Mouse (Mus musculus) neural tube, embryonic 14.5 days (tissue): Measurements from ENCODE around the gene Raet1e. TPM values are rescaled to one million over a fixed set of nuclear protein-coding genes. Genes with fewer than 3 reads are reported as not detected.

Source experiments
- ATAC-seq: fragments of 200-750 bp; cut with Nextera tagmentation; 2 replicates; pipeline ENCODE4 v1.8.0; 2017; ENCODE audit warnings: low read depth, mild to moderate bottlenecking, moderate TSS enrichment, moderate library complexity
- H3K27ac ChIP-seq: fragments of 300-500 bp; sonication (generic); 2 replicates; pipeline ENCODE4 v1.5.1; 2014; ENCODE audit warnings: low read depth, mild to moderate bottlenecking, control low read depth, low read length, moderate library complexity, mixed read lengths
- H3K27me3 ChIP-seq: fragments of 300-500 bp; sonication (generic); 2 replicates; pipeline ENCODE4 v1.6.1; 2014; ENCODE audit warnings: low read length; ENCODE audit not compliant: control insufficient read depth, insufficient read depth
- H3K36me3 ChIP-seq: fragments of 300-500 bp; sonication (generic); 2 replicates; pipeline ENCODE4 v1.6.1; 2014; ENCODE audit warnings: low read length, mixed read lengths; ENCODE audit not compliant: control insufficient read depth, insufficient read depth
- H3K4me1 ChIP-seq: fragments of 300-500 bp; sonication (generic); 2 replicates; pipeline ENCODE4 v1.6.1; 2014; ENCODE audit warnings: low read length; ENCODE audit not compliant: control insufficient read depth, insufficient read depth
- H3K4me2 ChIP-seq: fragments of 300-500 bp; sonication (generic); 2 replicates; pipeline ENCODE4 v1.6.1; 2014; ENCODE audit warnings: mild to moderate bottlenecking, low read depth, low read length, control low read depth
- H3K4me3 ChIP-seq: fragments of 300-500 bp; sonication (generic); 2 replicates; pipeline ENCODE4 v1.5.1; 2014; ENCODE audit warnings: low read depth, low read length, control low read depth, mixed read lengths
- H3K9ac ChIP-seq: fragments of 300-500 bp; sonication (generic); replicated peaks from 2 replicates; pipeline ENCODE4 v1.6.1; 2014; ENCODE audit warnings: low read depth, mild to moderate bottlenecking, control low read depth, low read length, mixed read lengths
- H3K9me3 ChIP-seq: fragments of 300-500 bp; sonication (generic); 2 replicates; pipeline ENCODE4 v1.6.1; 2016; ENCODE audit warnings: low read length; ENCODE audit not compliant: control insufficient read depth
- WGBS: fragments of 180-500 bp; shearing (Covaris S2); extraction: QIAGEN DNeasy Blood & Tissue Kit; methylation state at CpG from one replicate; pipeline ENCODE4 v1.1.7; 2014; 5-methylcytosine and 5-hydroxymethylcytosine counted together
- polyA plus RNA-seq: library from polyadenylated mRNA; unstranded; fragments of >200 nt; fragmentation: Nextera tagmentation; extraction: Ambion mirVana; gene quantifications from 2 replicates; pipeline ENCODE4 v1.2.1, GENCODE M21; 2014

The Raet1e gene
- polyA plus RNA-seq, 1 experiment from 2014 or later = 0.29 TPM

GRCm38 (mm10) chr10:22297766-22298461, 139.5 kb downstream of the Raet1e start:
- Histone ChIP-seq H3K4me1 (no peaks in the 10 kb centered on the region), H3K27me3 (no peaks in the 10 kb centered on the region), H3K36me3 (no peaks in the 10 kb centered on the region), H3K9me3 (no peaks in the 10 kb centered on the region), H3K4me3 (no peak overlapping the region), H3K27ac (no peak overlapping the region), H3K9ac (no peak overlapping the region), H3K4me2 (no peak overlapping the region)
- no peak for ATAC-seq
- 68% methylated on average over 8 of the region's 8 CpGs for WGBS

- H3K4me3 ChIP-seq = no peak overlapping the region
- H3K4me1 ChIP-seq = no peaks in the 10 kb centered on the region
- no peak overlapping the region for H3K4me2 ChIP-seq
- H3K9ac ChIP-seq = no peak overlapping the region
- no peak overlapping the region for H3K27ac ChIP-seq
- no peak for ATAC-seq
- no peaks in the 10 kb centered on the region for H3K9me3 ChIP-seq
- no peaks in the 10 kb centered on the region for H3K36me3 ChIP-seq
- 90% methylated on average over 2 of the region's 2 CpGs for WGBS
- no peaks in the 10 kb centered on the region for H3K27me3 ChIP-seq
Observed at GRCm38 (mm10) chr10:22299324-22299723, 141.0 kb downstream of the Raet1e start.

- WGBS = 96% methylated on average over 1 of the region's 1 CpGs
- ATAC-seq = no peak
Observed at GRCm38 (mm10) chr10:22301641-22302040, 143.3 kb downstream of the Raet1e start.

DNA sequence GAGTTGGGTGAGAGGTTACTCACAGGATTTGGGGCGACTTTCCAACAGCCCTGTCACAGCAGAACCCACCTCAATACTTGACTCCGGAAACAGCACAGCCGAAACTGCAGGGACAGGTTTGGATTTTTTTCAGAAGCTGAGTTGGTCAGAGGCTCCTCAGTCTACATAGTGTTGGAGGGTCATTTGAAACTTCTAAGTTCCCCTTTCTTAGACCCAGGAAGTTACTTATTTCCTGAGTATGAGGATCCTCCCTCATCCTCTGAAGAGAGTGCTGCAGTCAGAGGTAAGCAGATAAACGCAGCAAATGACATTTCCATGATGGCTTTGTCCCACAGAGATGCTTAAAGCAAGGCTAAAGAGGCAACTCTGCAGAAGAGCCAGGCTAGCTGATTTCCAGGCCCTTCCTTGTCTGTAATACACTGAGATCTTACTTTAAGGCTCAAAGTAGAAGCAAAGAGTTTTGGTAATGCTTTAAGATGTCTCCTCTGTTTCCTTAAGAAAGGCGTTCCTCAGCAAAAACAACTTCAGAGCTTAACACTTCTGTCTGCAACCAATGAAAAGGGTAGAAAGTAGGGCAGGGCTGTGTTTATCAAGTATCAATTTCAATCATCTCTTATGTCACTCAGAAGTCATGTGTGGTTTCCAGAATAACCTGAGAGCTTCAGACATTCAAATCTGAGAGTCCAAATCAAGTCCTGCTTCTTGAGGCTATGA, 144.1 kb downstream of the Raet1e start:
- H3K27ac ChIP-seq = no peak overlapping the region
- H3K4me2 ChIP-seq = no peak overlapping the region
- H3K4me1 ChIP-seq = no peaks in the 10 kb centered on the region
- H3K4me3 ChIP-seq = no peak overlapping the region
- no peak overlapping the region for H3K9ac ChIP-seq
- no peak for ATAC-seq
- H3K36me3 ChIP-seq = no peaks in the 10 kb centered on the region
- no peaks in the 10 kb centered on the region for H3K27me3 ChIP-seq
- 76% methylated on average over 5 of the region's 5 CpGs for WGBS
- H3K9me3 ChIP-seq = no peaks in the 10 kb centered on the region

More at GRCm38 (mm10) chr10:22301641-22302040, 143.3 kb downstream of the Raet1e start:
- Histone ChIP-seq H3K27me3 (no peaks in the 10 kb centered on the region), H3K4me1 (no peaks in the 10 kb centered on the region), H3K27ac (no peak overlapping the region), H3K9ac (no peak overlapping the region), H3K4me3 (no peak overlapping the region), H3K4me2 (no peak overlapping the region), H3K9me3 (no peaks in the 10 kb centered on the region), H3K36me3 (no peaks in the 10 kb centered on the region)

DNA sequence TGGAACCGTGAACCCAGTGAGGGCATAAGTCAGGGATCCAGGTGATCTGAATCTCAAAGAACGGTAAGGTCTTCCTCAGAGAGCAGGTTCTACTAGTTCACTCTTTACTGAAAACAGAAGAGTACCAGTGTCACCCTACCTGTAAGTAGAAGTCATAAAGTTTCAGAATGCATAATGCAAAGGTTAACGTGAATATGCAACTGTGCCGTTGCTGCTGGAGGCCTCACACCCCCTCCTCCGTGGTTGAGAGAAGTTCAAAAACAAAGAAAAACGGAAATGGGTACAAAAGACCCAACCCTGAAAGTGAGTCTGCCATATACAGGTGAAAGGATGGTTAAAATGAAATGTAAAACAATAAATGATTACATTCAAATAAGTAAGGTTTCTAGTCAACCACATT, 145.4 kb downstream of the Raet1e start:
- Histone ChIP-seq H3K27ac (no peak overlapping the region), H3K36me3 (no peaks in the 10 kb centered on the region), H3K4me2 (no peak overlapping the region), H3K4me3 (no peak overlapping the region), H3K27me3 (no peaks in the 10 kb centered on the region), H3K9ac (no peak overlapping the region), H3K9me3 (no peaks in the 10 kb centered on the region), H3K4me1 (no peaks in the 10 kb centered on the region)
- ATAC-seq = no peak
- 93% methylated on average over 6 of the region's 6 CpGs for WGBS

DNA sequence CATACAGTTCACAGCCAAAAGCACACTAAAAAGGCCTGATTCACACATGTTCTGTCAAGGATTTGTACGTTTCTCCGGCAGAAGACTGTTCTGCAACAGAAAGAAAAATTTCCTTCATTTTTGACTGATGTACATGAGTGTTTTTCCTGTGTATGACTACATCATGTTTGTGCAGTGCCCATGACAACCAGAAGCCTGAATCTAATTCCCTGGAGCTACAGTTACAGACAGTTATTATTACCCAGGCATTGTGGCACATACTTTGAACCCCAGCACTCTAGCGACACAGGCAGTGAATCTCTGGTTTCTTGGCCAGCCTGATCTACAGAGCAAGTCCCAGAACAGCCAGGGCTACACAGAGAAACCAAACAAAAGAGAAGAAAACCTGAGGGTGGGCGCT, 147.4 kb downstream of the Raet1e start:
- WGBS = 84% methylated on average over 4 of the region's 4 CpGs
- no peak overlapping the region for H3K4me3 ChIP-seq
- no peak for ATAC-seq

GRCm38 (mm10) chr10:22306452-22306851, 148.1 kb downstream of the Raet1e start:
- Histone ChIP-seq H3K4me3 (no peak overlapping the region), H3K27ac (no peak overlapping the region), H3K9ac (no peak overlapping the region), H3K36me3 (no peaks in the 10 kb centered on the region), H3K9me3 (no peaks in the 10 kb centered on the region), H3K4me2 (no peak overlapping the region), H3K27me3 (no peaks in the 10 kb centered on the region), H3K4me1 (no peaks in the 10 kb centered on the region)
- 63% methylated on average over 4 of the region's 4 CpGs for WGBS
- ATAC-seq = no peak

More for the DNA sequence above, 147.4 kb downstream of the Raet1e start:
- Histone ChIP-seq H3K36me3 (no peaks in the 10 kb centered on the region), H3K9ac (no peak overlapping the region), H3K9me3 (no peaks in the 10 kb centered on the region), H3K27me3 (no peaks in the 10 kb centered on the region), H3K4me2 (no peak overlapping the region), H3K4me1 (no peaks in the 10 kb centered on the region), H3K27ac (no peak overlapping the region)

GRCm38 (mm10) chr10:22308221-22308620, 149.9 kb downstream of the Raet1e start:
- Histone ChIP-seq H3K4me2 (no peak overlapping the region), H3K9me3 (no peaks in the 10 kb centered on the region), H3K27ac (no peak overlapping the region), H3K27me3 (no peaks in the 10 kb centered on the region), H3K36me3 (no peaks in the 10 kb centered on the region), H3K9ac (no peak overlapping the region), H3K4me1 (no peaks in the 10 kb centered on the region), H3K4me3 (no peak overlapping the region)
- WGBS = 81% methylated on average over 1 of the region's 1 CpGs
- ATAC-seq = no peak

DNA sequence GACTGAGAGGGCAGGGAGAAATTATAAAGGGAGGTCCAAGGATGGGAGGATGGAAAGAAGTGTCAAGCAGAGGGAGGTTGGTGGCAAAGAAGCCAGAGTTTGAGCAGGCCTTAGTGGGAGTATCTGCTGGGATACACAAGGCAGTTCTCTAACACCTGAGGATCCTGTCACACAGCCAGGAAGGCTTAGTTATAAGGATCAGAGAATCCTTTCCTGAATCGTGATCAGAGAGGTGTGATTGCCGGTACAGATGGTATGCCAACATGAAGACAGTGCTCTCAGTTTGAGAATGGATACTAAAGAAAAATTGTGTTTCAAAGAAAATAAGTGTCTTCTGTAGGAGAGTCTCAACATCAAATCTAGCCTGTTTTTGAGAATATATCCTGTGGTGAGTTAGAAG, 164.5 kb downstream of the Raet1e start:
- no peak overlapping the region for H3K27ac ChIP-seq
- H3K4me2 ChIP-seq = no peak overlapping the region
- no peaks in the 10 kb centered on the region for H3K27me3 ChIP-seq
- no peaks in the 10 kb centered on the region for H3K9me3 ChIP-seq
- no peaks in the 10 kb centered on the region for H3K36me3 ChIP-seq
- 91% methylated on average over 2 of the region's 2 CpGs for WGBS
- no peak for ATAC-seq
- H3K4me1 ChIP-seq = no peaks in the 10 kb centered on the region
- no peak overlapping the region for H3K9ac ChIP-seq
- H3K4me3 ChIP-seq = no peak overlapping the region
